ENCODE assay signal across 23 mouse cellular contexts in genomic region chr12:4392074-4392473, GRCm38 (mm10).
DNase-seq lines count a peak whose midpoint lies in the region; ATAC-seq and TF ChIP-seq lines count a peak whose summit lies in the region.
"Had no signal": no experiment of that assay in that cellular context is flagged by ENCODE, and none has a peak within 500 bp of the region (broad histone marks: within the 10 kb centered on the region; RNA-seq: fewer than 3 reads in every experiment).

No protein-coding gene starts in this region.

- TF ChIP-seq CTCF in ES-Bruce4 (IDR thresholded peaks at IDR 0.05; ENCODE audit: low read depth, low read length), result no peak

- no peak overlapping the region for H3K9ac ChIP-seq in ES-Bruce4 (ENCODE audit: low read depth, poor library complexity, severe bottlenecking)
- H3K9ac ChIP-seq in heart, embryonic 15.5 days, result no peak overlapping the region
- H3K9ac ChIP-seq: embryonic facial prominence, embryonic 13.5 days; forebrain, postnatal 0 days; limb, embryonic 15.5 days; neural tube, embryonic 12.5 days had no signal

- H3K27me3 ChIP-seq in ES-Bruce4 (ENCODE audit: control insufficient read depth, insufficient read depth, low read length, poor library complexity, severe bottlenecking), result no peaks in the 10 kb centered on the region
- H3K27me3 ChIP-seq in heart, embryonic 15.5 days, result no peaks in the 10 kb centered on the region
- H3K27me3 ChIP-seq: embryonic facial prominence, embryonic 13.5 days; limb, embryonic 15.5 days; neural tube, embryonic 12.5 days had no signal

- H3K4me3 ChIP-seq in ES-Bruce4 (ENCODE audit: low read depth, low read length), result no peak overlapping the region
- no peak overlapping the region for H3K4me3 ChIP-seq in heart, embryonic 15.5 days
- H3K4me3 ChIP-seq: embryonic facial prominence, embryonic 13.5 days; gastrocnemius, adult 2 months; limb, embryonic 15.5 days; midbrain, embryonic 10.5 days; neural tube, embryonic 12.5 days had no signal

- no peaks in the 10 kb centered on the region for H3K36me3 ChIP-seq in ES-Bruce4 (ENCODE audit: control insufficient read depth, insufficient read depth, low read length, poor library complexity, severe bottlenecking)
- H3K36me3 ChIP-seq in heart, embryonic 15.5 days, result no peaks in the 10 kb centered on the region
- H3K36me3 ChIP-seq: embryonic facial prominence, embryonic 13.5 days; limb, embryonic 15.5 days; midbrain, embryonic 10.5 days; neural tube, embryonic 12.5 days had no signal

- peak; percentile 69; the same call in 1 of the 2 replicates for ATAC-seq in heart, embryonic 15.5 days (replicated peaks; ENCODE audit: insufficient number of reproducible peaks, insufficient read depth, low FRiP score, low read depth)
- ATAC-seq: activated CD4-positive, CD25-positive, alpha-beta regulatory T cell, adult 4 months; CD4-positive, CD25-positive, alpha-beta regulatory T cell, adult 4 months; forebrain, postnatal 0 days; inflammation-experienced regulatory T-cells, adult 6 months had no signal

- 0 out of 2 replicates have a peak, but pooled peaks have one; percentile 34 for TF ChIP-seq EP300 in ES-Bruce4 (IDR thresholded peaks at IDR 0.05; ENCODE audit: insufficient read depth, low read depth, low read length)

- no peaks in the 10 kb centered on the region for H3K9me3 ChIP-seq in ES-Bruce4 (replicated peaks; ENCODE audit: control insufficient read depth, insufficient read depth, low read length, poor library complexity, severe bottlenecking)
- no peaks in the 10 kb centered on the region for H3K9me3 ChIP-seq in heart, embryonic 15.5 days (replicated peaks)
- H3K9me3 ChIP-seq: embryonic facial prominence, embryonic 13.5 days; limb, embryonic 15.5 days; midbrain, embryonic 10.5 days; neural tube, embryonic 12.5 days had no signal

- peaks cover 6% of the 10 kb centered on the region for H3K4me1 ChIP-seq in ES-Bruce4 (ENCODE audit: control insufficient read depth, insufficient read depth, low read length)
- H3K4me1 ChIP-seq in heart, embryonic 15.5 days (replicated peaks), result peaks cover 10% of the 10 kb centered on the region
- H3K4me1 ChIP-seq: limb, embryonic 15.5 days; midbrain, embryonic 10.5 days; neural tube, embryonic 12.5 days had no signal

- TF ChIP-seq POLR2A in ES-Bruce4 (IDR thresholded peaks at IDR 0.05; ENCODE audit: insufficient read depth, low read length), result no peak

- no peak overlapping the region for H3K27ac ChIP-seq in ES-Bruce4 (ENCODE audit: insufficient read depth, low read length)
- no peak overlapping the region for H3K27ac ChIP-seq in heart, embryonic 15.5 days
- H3K27ac ChIP-seq: embryonic facial prominence, embryonic 13.5 days; gastrocnemius, adult 2 months; limb, embryonic 15.5 days; midbrain, embryonic 10.5 days; neural tube, embryonic 12.5 days had no signal

- DNase-seq in 416B (ENCODE audit: low read depth), result peak; percentile 26
- peak; percentile 21 for DNase-seq in adrenal gland, postnatal 25 days
- no peak for DNase-seq in ovary, adult 18-20 months (ENCODE audit: low spot score)
- no peak for DNase-seq in right cerebral cortex, postnatal 36 days (ENCODE audit: low spot score in 2 of 2)
- no peak for DNase-seq in spleen, postnatal 14 days (ENCODE audit: low spot score in 2 of 2)
- DNase-seq in B cell, adult 2 months, result no peak
- DNase-seq: cerebellum, adult 2 months; forebrain, postnatal 0 days; gastrocnemius, adult 2 months; kidney, adult 9 months; kidney, postnatal 4 days; lung, adult 18-20 months; lung, postnatal 4 days; thymus, postnatal 4 days had no signal

- H3K4me2 ChIP-seq in heart, embryonic 15.5 days, result no peak overlapping the region
- H3K4me2 ChIP-seq: embryonic facial prominence, embryonic 13.5 days; limb, embryonic 15.5 days; neural tube, embryonic 12.5 days had no signal

- 32% methylated on average over 3 of the region's 3 CpGs for WGBS in heart, embryonic 15.5 days

Comparison
In these comparisons a context has a peak if more than half of its experiments do, and no peak if none do; other contexts are left out.
1. DNase-seq: peak in 416B (single experiment) and adrenal gland, postnatal 25 days (single experiment); none in ovary, adult 18-20 months (single experiment), right cerebral cortex, postnatal 36 days (0 of 2), spleen, postnatal 14 days (0 of 2) and B cell, adult 2 months (0 of 2).